Mouse (Mus musculus) MEL-GATA-1-ER (cell line): ENCODE measurements around the gene Krtap29-1.

Source experiments
- DNase-seq: peaks from one replicate; pipeline ENCODE4 v3.0.0-alpha.2; 2012; ENCODE audit warnings: low read depth; ENCODE audit errors: extremely low read depth

The Krtap29-1 gene

GRCm38 (mm10) chr11:99948175-99948574 is 30.7 kb downstream of the Krtap29-1 start, which contains the start of gene Krtap9-5:
Gene Krtap9-5 (plus strand): TSS chr11:99948475.
- no peak for DNase-seq

GRCm38 (mm10) chr11:99937751-99938264 is 41.0 kb downstream of the Krtap29-1 start:
- no peak for DNase-seq

GRCm38 (mm10) chr11:99935991-99936390 is 42.9 kb downstream of the Krtap29-1 start, which contains the start of gene Krtap31-2:
Gene Krtap31-2 (plus strand): TSS chr11:99936291.
- DNase-seq = no peak
